Mouse (Mus musculus) layer of hippocampus, postnatal 14 days (tissue): Measurements from ENCODE around the gene Cpa5. TPM values are rescaled to one million over a fixed set of nuclear protein-coding genes. Genes with fewer than 3 reads are reported as not detected.

Experiments used
- DNase-seq, 2 experiments: peaks; one replicate each; pipeline ENCODE4 v3.0.0; 2021 to 2022; ENCODE audit warnings: low spot score in 2 of 2, mixed read lengths in 1 of 2
- total RNA-seq, 2 experiments: library from RNA; stranded (reverse); gene quantifications; 2 replicates each; pipeline ENCODE4 v1.2.3; 2021

Gene Cpa5
- total RNA-seq, 2 experiments from 2014 or later = not detected

GRCm38 (mm10) chr6:30643694-30644460 is 33.1 kb downstream of the Cpa5 start:
- no peak for DNase-seq

DNA sequence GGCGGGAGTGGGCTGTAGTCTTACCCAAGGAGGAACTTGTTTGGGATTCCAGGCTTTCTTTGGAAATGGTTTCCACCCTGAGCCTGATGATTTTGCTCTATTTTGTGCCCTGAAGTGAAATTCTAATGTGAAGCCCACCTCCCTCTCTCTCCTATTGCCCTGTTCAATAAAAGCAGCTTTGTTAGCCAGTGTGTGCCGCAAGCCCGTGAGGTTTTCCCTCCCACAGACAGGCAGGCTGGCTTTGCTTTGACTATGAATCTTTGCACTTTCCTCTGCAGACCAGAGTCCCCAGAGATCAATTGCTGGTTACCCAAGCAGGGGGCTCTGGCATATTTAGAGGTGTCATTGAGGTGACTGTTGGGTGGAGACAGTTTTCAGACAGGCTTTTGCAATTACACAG is 33.7 kb downstream of the Cpa5 start:
- no peak for DNase-seq

- DNase-seq = no peak
These were observed 34.6 kb downstream of the Cpa5 start for GRCm38 (mm10) chr6:30645379-30645778.

DNA sequence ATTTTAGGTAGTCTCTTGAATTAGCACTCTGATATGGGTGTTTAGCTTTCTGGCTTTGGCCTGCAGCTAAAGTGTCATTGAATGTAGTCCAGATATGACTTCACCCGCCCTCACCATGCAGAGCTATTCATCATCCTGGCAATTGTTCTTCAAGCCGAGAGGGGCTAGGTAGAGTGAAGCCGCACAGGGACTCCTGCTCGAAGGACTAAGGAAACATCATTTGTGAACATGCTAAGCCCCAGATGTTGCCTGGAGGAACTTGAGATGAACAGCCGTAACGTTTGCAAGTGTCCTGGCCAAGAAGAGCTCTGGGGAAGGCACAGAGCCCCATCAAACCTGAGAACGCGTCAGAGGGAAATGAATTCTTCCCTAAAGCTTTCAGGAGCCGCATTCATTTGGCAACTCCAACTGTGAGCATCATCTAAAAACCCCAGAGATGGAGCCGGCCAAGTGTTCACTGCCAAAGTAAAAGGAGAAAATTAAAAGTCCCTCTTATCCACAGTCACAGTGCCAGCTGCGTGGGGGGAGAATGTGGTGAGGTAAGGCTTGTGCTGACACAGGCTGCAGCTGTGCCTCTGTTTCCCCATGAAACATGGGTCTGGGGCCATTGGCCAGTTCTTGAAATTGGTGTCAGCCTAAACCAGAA is 39.0 kb downstream of the Cpa5 start:
- DNase-seq = peak in 1 of 2 experiments; percentile 34

GRCm38 (mm10) chr6:30652425-30653188 is 41.8 kb downstream of the Cpa5 start:
- no peak for DNase-seq

DNA sequence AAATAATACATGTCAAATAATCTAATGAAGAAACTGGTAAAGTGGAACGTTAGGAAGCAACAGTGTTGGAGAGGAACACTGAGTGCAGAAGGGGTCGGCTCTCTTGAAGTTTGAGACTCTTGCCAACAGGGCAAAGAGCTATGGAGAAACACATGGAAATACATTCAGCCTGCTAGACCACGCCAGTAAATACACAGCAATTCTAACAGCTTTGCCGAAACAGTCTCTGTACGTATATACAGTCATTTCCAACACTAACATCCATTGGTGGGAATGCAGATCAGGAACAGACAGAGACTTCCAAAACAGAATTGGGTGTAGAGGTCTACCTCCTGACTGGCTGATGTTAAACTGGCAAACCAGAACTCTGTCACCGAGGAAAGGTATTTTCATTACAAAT is 42.7 kb downstream of the Cpa5 start:
- no peak for DNase-seq

GRCm38 (mm10) chr6:30654402-30654859 is 43.6 kb downstream of the Cpa5 start:
- DNase-seq = no peak

GRCm38 (mm10) chr6:30654932-30655331 is 44.1 kb downstream of the Cpa5 start:
- DNase-seq = no peak

DNA sequence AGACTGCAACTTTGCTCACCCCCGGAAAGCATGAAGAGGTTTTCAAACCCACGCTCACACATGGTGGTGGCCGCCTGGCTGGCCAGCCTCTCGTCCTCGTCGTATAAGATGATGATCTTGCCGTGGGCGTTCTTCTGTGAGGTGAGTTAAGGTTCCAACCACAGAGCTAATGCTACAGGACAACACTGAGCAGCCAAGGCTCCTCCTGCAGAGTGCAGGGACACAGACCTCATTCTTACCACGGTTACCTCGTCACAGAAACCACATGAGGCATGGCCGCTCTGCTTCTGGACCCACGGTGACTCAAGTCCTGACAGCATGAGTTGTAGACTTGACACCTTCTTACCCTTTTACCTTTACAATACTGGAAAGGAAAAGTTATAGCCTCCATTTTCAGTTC is 46.5 kb downstream of the Cpa5 start:
- no peak for DNase-seq

- DNase-seq = no peak
These were observed 47.8 kb downstream of the Cpa5 start for GRCm38 (mm10) chr6:30658619-30659018.

GRCm38 (mm10) chr6:30664776-30665175 is 54.0 kb downstream of the Cpa5 start:
- no peak for DNase-seq

- DNase-seq = no peak
These were observed 54.5 kb downstream of the Cpa5 start for GRCm38 (mm10) chr6:30665296-30665695.

DNA sequence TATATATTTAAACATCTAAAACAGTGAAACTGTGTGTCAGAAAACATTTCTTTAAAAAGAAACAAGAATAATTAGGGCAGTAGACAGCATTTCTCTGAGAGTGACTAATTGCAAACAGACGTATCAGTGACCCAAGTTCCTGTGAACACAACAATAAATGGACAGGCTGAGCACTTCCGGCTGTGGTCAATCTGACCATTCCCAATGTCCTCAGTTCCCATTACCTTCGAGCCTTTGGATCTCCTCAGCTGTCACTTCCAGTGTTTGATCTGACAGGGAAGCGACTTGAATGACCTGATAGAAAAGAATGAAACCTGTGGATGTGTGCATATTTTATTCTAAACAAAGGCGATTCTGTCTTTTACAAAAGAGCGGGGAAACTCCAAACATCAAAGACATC is 55.2 kb downstream of the Cpa5 start:
- no peak for DNase-seq

DNA sequence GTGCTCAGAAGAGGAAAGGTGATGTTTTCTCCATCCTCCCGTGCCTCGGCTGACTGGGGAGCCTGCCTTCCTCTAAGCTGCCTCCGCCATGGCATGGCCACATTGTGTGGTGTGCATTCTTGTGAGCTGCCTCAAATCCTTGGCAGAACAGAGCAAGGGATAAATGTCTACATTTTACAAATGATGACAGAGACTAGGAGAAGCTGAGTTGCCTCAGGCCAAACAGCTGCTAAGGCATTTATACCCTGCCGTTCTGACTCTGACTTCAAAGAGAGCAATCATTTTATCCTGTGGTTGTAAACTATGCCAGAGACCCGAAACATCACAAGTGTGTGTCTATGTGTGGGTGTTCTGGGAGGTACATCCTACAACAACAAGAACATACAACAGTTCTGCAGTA is 56.8 kb downstream of the Cpa5 start:
- no peak for DNase-seq

DNA sequence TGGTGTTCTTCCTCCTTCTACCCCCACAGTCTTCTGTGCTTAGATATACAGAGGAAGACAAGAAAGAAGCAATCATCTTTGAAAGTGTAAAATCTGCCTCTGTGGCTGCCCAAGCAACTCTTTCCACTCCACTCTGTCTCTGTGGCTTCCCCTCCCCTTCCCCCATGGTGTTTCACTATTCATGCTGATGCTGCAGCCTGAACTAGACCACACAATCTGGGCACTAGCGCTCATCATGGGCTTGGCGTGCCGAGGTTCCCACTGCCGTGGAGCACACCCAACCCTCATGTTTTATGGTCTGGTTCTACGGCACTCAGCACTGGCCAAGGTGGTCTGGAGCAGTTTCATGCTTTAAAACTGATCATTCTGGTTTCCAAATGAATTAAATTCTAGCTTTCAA is 60.9 kb downstream of the Cpa5 start:
- DNase-seq = no peak

- DNase-seq = no peak
These were observed 63.2 kb downstream of the Cpa5 start for GRCm38 (mm10) chr6:30673764-30674561.

GRCm38 (mm10) chr6:30674714-30675280 is 64.0 kb downstream of the Cpa5 start:
- no peak for DNase-seq

- DNase-seq = no peak
These were observed 64.5 kb downstream of the Cpa5 start for GRCm38 (mm10) chr6:30675281-30675771.

GRCm38 (mm10) chr6:30676506-30676905 is 65.7 kb downstream of the Cpa5 start:
- no peak for DNase-seq

GRCm38 (mm10) chr6:30677591-30677990 is 66.8 kb downstream of the Cpa5 start:
- no peak for DNase-seq

DNA sequence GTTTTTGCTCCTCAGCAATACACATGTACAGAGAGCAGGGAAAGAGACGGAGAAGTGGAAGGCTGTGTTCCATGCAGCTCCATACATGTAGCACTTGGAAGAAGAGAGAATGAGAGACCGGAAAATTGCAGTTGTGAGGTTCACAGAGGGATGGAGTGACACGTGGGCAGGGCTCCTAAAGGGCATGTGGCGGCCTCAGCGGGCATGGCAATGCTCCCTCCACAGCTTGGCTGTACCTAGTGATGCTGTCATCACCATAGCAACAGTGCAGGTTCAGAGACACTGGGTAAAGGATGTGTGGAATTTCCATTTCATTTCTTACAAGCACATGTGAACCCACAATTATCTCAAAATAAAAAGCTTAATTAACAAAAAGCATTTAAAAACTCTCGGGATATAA is 67.7 kb downstream of the Cpa5 start:
- no peak for DNase-seq
